In genomic region chr13:111345486-111346440, GRCm38 (mm10) we compare ENCODE assay signal across 13 mouse cellular contexts.
DNase-seq lines count a peak whose midpoint lies in the region; ATAC-seq and TF ChIP-seq lines count a peak whose summit lies in the region.
"Had no signal": no experiment of that assay in that cellular context is flagged by ENCODE, and none has a peak within 500 bp of the region (broad histone marks: within the 10 kb centered on the region; RNA-seq: fewer than 3 reads in every experiment).

No protein-coding gene starts in this region.

- TF ChIP-seq POLR2A in kidney, adult 2 months (IDR thresholded peaks at IDR 0.05; ENCODE audit: low read depth, low read length): no peak

- H3K36me3 ChIP-seq in heart, embryonic 16.5 days (ENCODE audit: control insufficient read depth, insufficient read depth): no peaks in the 10 kb centered on the region
- H3K36me3 ChIP-seq in G1E (replicated peaks): no peaks in the 10 kb centered on the region
- no peaks in the 10 kb centered on the region for H3K36me3 ChIP-seq in hindbrain, postnatal 0 days (ENCODE audit: insufficient read depth, low read length)
- no peaks in the 10 kb centered on the region for H3K36me3 ChIP-seq in kidney, adult 2 months (ENCODE audit: control insufficient read depth, insufficient read depth, low read length)
- H3K36me3 ChIP-seq: limb, embryonic 13.5 days; midbrain, embryonic 12.5 days; neural tube, embryonic 15.5 days had no signal

- H3K4me3 ChIP-seq in heart, embryonic 16.5 days (ENCODE audit: low read length): no peak overlapping the region
- H3K4me3 ChIP-seq in G1E (ENCODE audit: low read depth, low read length): no peak overlapping the region
- H3K4me3 ChIP-seq in hindbrain, postnatal 0 days (ENCODE audit: low read length): no peak overlapping the region
- no peak overlapping the region for H3K4me3 ChIP-seq in kidney, adult 2 months (ENCODE audit: insufficient read depth, low read depth, low read length)
- H3K4me3 ChIP-seq: limb, embryonic 13.5 days; midbrain, embryonic 12.5 days; neural tube, embryonic 15.5 days had no signal

- no peak overlapping the region for H3K27ac ChIP-seq in heart, embryonic 16.5 days (ENCODE audit: low read length)
- H3K27ac ChIP-seq in hindbrain, postnatal 0 days: no peak overlapping the region
- no peak overlapping the region for H3K27ac ChIP-seq in kidney, adult 2 months (ENCODE audit: insufficient read depth, low read depth, low read length)
- H3K27ac ChIP-seq: limb, embryonic 13.5 days; midbrain, embryonic 12.5 days; neural tube, embryonic 15.5 days had no signal

- H3K9ac ChIP-seq in heart, embryonic 16.5 days (ENCODE audit: low read length): no peak overlapping the region
- no peak overlapping the region for H3K9ac ChIP-seq in hindbrain, postnatal 0 days (replicated peaks; ENCODE audit: low read length)
- H3K9ac ChIP-seq: limb, embryonic 13.5 days; midbrain, embryonic 12.5 days; neural tube, embryonic 15.5 days had no signal

- no peaks in the 10 kb centered on the region for H3K4me1 ChIP-seq in heart, embryonic 16.5 days (ENCODE audit: control insufficient read depth, insufficient read depth, low read length)
- peaks cover 5% of the 10 kb centered on the region for H3K4me1 ChIP-seq in G1E (ENCODE audit: insufficient read depth, low read depth, low read length)
- no peaks in the 10 kb centered on the region for H3K4me1 ChIP-seq in hindbrain, postnatal 0 days (ENCODE audit: insufficient read depth, low read length)
- 0 out of 2 replicates have a peak, but pooled peaks cover 3% of the 10 kb centered on the region for H3K4me1 ChIP-seq in kidney, adult 2 months (ENCODE audit: control insufficient read depth, insufficient read depth, low read length)
- H3K4me1 ChIP-seq: limb, embryonic 13.5 days; neural tube, embryonic 15.5 days had no signal

- H3K4me2 ChIP-seq in heart, embryonic 16.5 days (ENCODE audit: low read depth, low read length): no peak overlapping the region
- no peak overlapping the region for H3K4me2 ChIP-seq in hindbrain, postnatal 0 days (ENCODE audit: low read depth, low read length)
- H3K4me2 ChIP-seq: limb, embryonic 13.5 days; midbrain, embryonic 12.5 days; neural tube, embryonic 15.5 days had no signal

- DNase-seq in heart, postnatal 10 days: no peak
- DNase-seq in G1E (ENCODE audit: low spot score): no peak
- DNase-seq in c-Kit-positive CD71-positive TER-119-positive erythroid progenitor cells, embryonic 14.5 days (ENCODE audit: low spot score): peak; percentile 37
- no peak for DNase-seq in hindbrain, postnatal 0 days (ENCODE audit: low spot score)
- DNase-seq in kidney, adult 2 months: no peak
- no peak for DNase-seq in layer of hippocampus, postnatal 10 days (ENCODE audit: low spot score in 2 of 2)
- DNase-seq: cerebellum, postnatal 25 days; heart, postnatal 14 days had no signal

- no peaks in the 10 kb centered on the region for H3K27me3 ChIP-seq in heart, embryonic 16.5 days (ENCODE audit: control insufficient read depth, insufficient read depth, low read length)
- peaks cover 14% of the 10 kb centered on the region for H3K27me3 ChIP-seq in G1E (ENCODE audit: insufficient read depth, low read length)
- H3K27me3 ChIP-seq in hindbrain, postnatal 0 days (ENCODE audit: insufficient read depth, low read length): no peaks in the 10 kb centered on the region
- no peaks in the 10 kb centered on the region for H3K27me3 ChIP-seq in kidney, adult 2 months (replicated peaks; ENCODE audit: control insufficient read depth, insufficient read depth, low read length)
- H3K27me3 ChIP-seq: limb, embryonic 13.5 days; midbrain, embryonic 12.5 days; neural tube, embryonic 15.5 days had no signal

- no peak for TF ChIP-seq CTCF in G1E (IDR thresholded peaks at IDR 0.05; ENCODE audit: low read depth, low read length)
- TF ChIP-seq CTCF in hindbrain, postnatal 0 days (IDR thresholded peaks at IDR 0.05; ENCODE audit: low read depth): no peak
- no peak for TF ChIP-seq CTCF in kidney, adult 2 months (conservative IDR thresholded peaks at IDR 0.05; ENCODE audit: insufficient read depth, insufficient read length, low read depth, low read length)

- peak; percentile 28; the same call in 1 of the 2 replicates for ATAC-seq in heart, embryonic 16.5 days (replicated peaks; ENCODE audit: extremely low read depth, insufficient read depth, low FRiP score)
- peak; percentile 95 for ATAC-seq in G1E (ENCODE audit: extremely low read depth, insufficient number of reproducible peaks, low FRiP score, poor library complexity, severe bottlenecking)
- peak; percentile 51 for ATAC-seq in megakaryocyte, adult 5-6 weeks (ENCODE audit: poor library complexity, severe bottlenecking)
- no peak for ATAC-seq in hindbrain, postnatal 0 days

- WGBS in heart, embryonic 16.5 days: 49% methylated on average over 15 of the region's 15 CpGs
- 76% methylated on average over 15 of the region's 15 CpGs for WGBS in hindbrain, postnatal 0 days
- 73% methylated on average over 15 of the region's 15 CpGs for WGBS in kidney, adult 2 months

- intact Hi-C loops in heart, postnatal 10 days (cut with DNase I): no loop called here

- no peaks in the 10 kb centered on the region for H3K9me3 ChIP-seq in heart, embryonic 16.5 days (replicated peaks; ENCODE audit: control insufficient read depth, low read length)
- no peaks in the 10 kb centered on the region for H3K9me3 ChIP-seq in G1E (replicated peaks)
- no peaks in the 10 kb centered on the region for H3K9me3 ChIP-seq in hindbrain, postnatal 0 days (ENCODE audit: low read length)
- H3K9me3 ChIP-seq: limb, embryonic 13.5 days; midbrain, embryonic 12.5 days; neural tube, embryonic 15.5 days had no signal
